Mouse (Mus musculus) small intestine, adult 2 months (tissue): ENCODE measurements around the gene Nod2. TPM values are rescaled to one million over a fixed set of nuclear protein-coding genes. Genes with fewer than 3 reads are reported as not detected.

Source experiments
- H3K27ac ChIP-seq: fragments of 200-500 bp; 2 replicates; pipeline ENCODE4 v1.5.1; 2012; ENCODE audit warnings: low read depth, low read length, control low read depth, inconsistent platforms; ENCODE audit not compliant: insufficient read depth
- H3K27me3 ChIP-seq: fragments of 200-500 bp; 2 replicates; pipeline ENCODE4 v1.6.1; 2012; ENCODE audit warnings: mild to moderate bottlenecking, moderate library complexity, low read length, inconsistent platforms; ENCODE audit not compliant: control insufficient read depth, insufficient read depth
- H3K36me3 ChIP-seq: fragments of 200-500 bp; 2 replicates; pipeline ENCODE4 v1.6.1; 2012; ENCODE audit warnings: mild to moderate bottlenecking, low read length, control low read depth, inconsistent platforms; ENCODE audit not compliant: control insufficient read depth, insufficient read depth
- H3K4me1 ChIP-seq: fragments of 200-500 bp; 2 replicates; pipeline ENCODE4 v1.6.1; 2012; ENCODE audit warnings: low read length, inconsistent platforms, mixed read lengths; ENCODE audit not compliant: control insufficient read depth, insufficient read depth, insufficient read length
- H3K4me3 ChIP-seq: fragments of 200-500 bp; 2 replicates; pipeline ENCODE4 v1.5.1; 2012; ENCODE audit warnings: low read depth, mild to moderate bottlenecking, control low read depth, inconsistent platforms, low read length, moderate library complexity
- CTCF ChIP-seq: fragments of 200-500 bp; IDR thresholded peaks from 2 replicates; pipeline ENCODE4 v1.5.1; 2012; ENCODE audit warnings: low read depth, mild to moderate bottlenecking, control low read depth, inconsistent platforms, low read length, moderate library complexity, mixed read lengths; ENCODE audit not compliant: insufficient replicate concordance, insufficient read length; ENCODE audit errors: extremely low read depth
- POLR2A ChIP-seq: fragments of 200-500 bp; IDR thresholded peaks from 2 replicates; pipeline ENCODE4 v1.6.1; 2012; ENCODE audit warnings: low read depth, mild to moderate bottlenecking, control low read depth, inconsistent platforms, low read length, moderate library complexity
- WGBS: fragments of 180-500 bp; shearing (Covaris S2); methylation state at CpG from one replicate; pipeline ENCODE4 v1.1.7; 2018; 5-methylcytosine and 5-hydroxymethylcytosine counted together
- polyA plus RNA-seq: library from polyadenylated mRNA; depleted of rRNA; stranded (reverse); fragments of >200 nt; gene quantifications from 2 replicates; pipeline ENCODE4 v1.2.3, GENCODE M21; 2012

The Nod2 gene
- polyA plus RNA-seq, 1 experiment = 2.2 TPM

DNA sequence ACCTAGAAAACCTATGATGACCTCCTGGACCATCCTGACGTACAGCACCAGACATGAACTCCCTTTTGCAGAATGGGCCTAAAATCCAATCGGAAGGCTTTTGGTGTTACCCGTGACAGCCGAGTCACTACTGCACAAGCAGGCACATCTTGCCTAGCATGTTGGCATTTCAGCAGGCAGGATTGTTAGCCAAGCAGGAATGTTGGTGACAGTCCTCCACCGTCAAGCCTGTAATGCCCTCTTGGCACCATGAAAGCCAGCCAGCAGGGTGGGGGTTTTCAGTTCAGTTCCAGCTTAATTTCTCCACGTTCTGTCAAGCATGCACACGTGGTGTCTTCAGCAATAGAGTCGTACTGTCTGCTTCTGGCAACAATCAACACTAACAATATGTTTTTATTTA, 30.0 kb downstream of the Nod2 start:
- TF ChIP-seq POLR2A (no peak), CTCF (no peak)
- 90% methylated on average over 8 of the region's 8 CpGs for WGBS
- peaks cover 3% of the 10 kb centered on the region; the same call in 1 of the 2 replicates for H3K4me1 ChIP-seq
- no peaks in the 10 kb centered on the region for H3K27me3 ChIP-seq
- H3K36me3 ChIP-seq = no peaks in the 10 kb centered on the region; the same call in 1 of the 2 replicates
- no peak overlapping the region for H3K4me3 ChIP-seq
- H3K27ac ChIP-seq = no peak overlapping the region

DNA sequence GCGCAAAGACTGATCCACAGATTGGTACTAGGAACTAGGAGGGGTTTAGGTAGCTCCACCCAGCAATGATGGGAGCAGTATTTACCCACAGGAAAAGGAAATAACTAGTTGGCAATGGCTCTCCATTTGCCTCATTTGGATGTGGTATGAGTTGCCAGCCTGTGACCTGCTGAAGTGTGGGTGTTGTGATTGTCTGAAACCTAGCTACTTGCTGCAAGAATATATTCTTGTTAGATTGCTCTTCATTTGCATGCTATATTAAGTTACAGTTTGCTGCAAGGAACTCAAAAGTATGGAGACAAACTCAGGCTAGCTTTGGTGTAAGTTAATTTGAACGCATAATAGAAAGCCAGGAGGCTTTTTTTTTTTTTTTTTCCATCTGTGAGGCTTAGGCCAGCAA, 33.5 kb downstream of the Nod2 start:
- H3K4me3 ChIP-seq = no peak overlapping the region
- 92% methylated on average over 2 of the region's 2 CpGs for WGBS

GRCm38 (mm10) chr8:88681046-88681445, 33.9 kb downstream of the Nod2 start:
- Histone ChIP-seq H3K4me3 (no peak overlapping the region), H3K27ac (no peak overlapping the region), H3K27me3 (no peaks in the 10 kb centered on the region), H3K4me1 (peaks cover 6% of the 10 kb centered on the region; the same call in 1 of the 2 replicates), H3K36me3 (no peaks in the 10 kb centered on the region; the same call in 1 of the 2 replicates)
- WGBS = 84% methylated on average over 8 of the region's 8 CpGs
- TF ChIP-seq POLR2A (no peak), CTCF (no peak)

More for the DNA sequence above, 33.5 kb downstream of the Nod2 start:
- Histone ChIP-seq H3K27ac (no peak overlapping the region), H3K36me3 (no peaks in the 10 kb centered on the region; the same call in 1 of the 2 replicates), H3K27me3 (no peaks in the 10 kb centered on the region), H3K4me1 (peaks cover 6% of the 10 kb centered on the region; the same call in 1 of the 2 replicates)
- no peak for TF ChIP-seq CTCF
- TF ChIP-seq POLR2A = no peak

GRCm38 (mm10) chr8:88683656-88684289, 36.7 kb downstream of the Nod2 start:
- 0 out of 2 replicates have a peak overlapping the region, but pooled peaks have one; percentile 12 for H3K27ac ChIP-seq
- H3K4me3 ChIP-seq = no peak overlapping the region
- TF ChIP-seq CTCF = no peak
- H3K36me3 ChIP-seq = no peaks in the 10 kb centered on the region; the same call in 1 of the 2 replicates
- H3K27me3 ChIP-seq = no peaks in the 10 kb centered on the region
- 86% methylated on average over 7 of the region's 7 CpGs for WGBS
- H3K4me1 ChIP-seq = peaks cover 6% of the 10 kb centered on the region; the same call in 1 of the 2 replicates

GRCm38 (mm10) chr8:88686226-88686905, 39.3 kb downstream of the Nod2 start:
- 71% methylated on average over 9 of the region's 9 CpGs for WGBS
- no peaks in the 10 kb centered on the region for H3K36me3 ChIP-seq
- H3K4me1 ChIP-seq = peaks cover 6% of the 10 kb centered on the region; the same call in 1 of the 2 replicates
- H3K27me3 ChIP-seq = no peaks in the 10 kb centered on the region
- H3K27ac ChIP-seq = peak overlapping the region; percentile 50
- no peak overlapping the region for H3K4me3 ChIP-seq
- TF ChIP-seq POLR2A = no peak
- TF ChIP-seq CTCF = no peak

GRCm38 (mm10) chr8:88686906-88687235, 39.8 kb downstream of the Nod2 start:
- Histone ChIP-seq H3K4me1 (peaks cover 6% of the 10 kb centered on the region; the same call in 1 of the 2 replicates), H3K27me3 (no peaks in the 10 kb centered on the region), H3K36me3 (no peaks in the 10 kb centered on the region), H3K4me3 (no peak overlapping the region), H3K27ac (no peak overlapping the region; the same call in 1 of the 2 replicates)
- 74% methylated on average over 8 of the region's 8 CpGs for WGBS
- TF ChIP-seq CTCF (no peak), POLR2A (no peak)

DNA sequence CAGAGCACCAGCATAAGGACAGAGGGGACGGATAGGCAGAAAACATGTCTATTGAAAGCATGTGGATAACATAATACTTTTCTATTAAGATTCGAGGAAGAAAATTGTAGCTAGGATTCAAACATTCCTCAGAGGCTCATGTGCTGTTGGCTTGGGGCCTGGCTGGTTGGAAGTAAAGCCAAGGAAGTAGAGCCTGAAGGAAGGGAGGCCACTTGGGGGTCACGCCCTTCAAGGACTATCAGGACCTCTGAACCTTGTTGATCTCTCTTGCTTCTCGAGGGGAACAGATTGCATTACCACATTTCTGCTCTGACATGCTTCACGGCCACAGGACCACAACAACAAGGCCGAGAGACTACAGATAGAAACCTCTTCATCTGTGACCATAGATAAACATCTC, 42.0 kb downstream of the Nod2 start:
- no peaks in the 10 kb centered on the region for H3K27me3 ChIP-seq
- H3K4me1 ChIP-seq = peaks cover 2% of the 10 kb centered on the region; the same call in 1 of the 2 replicates
- H3K4me3 ChIP-seq = no peak overlapping the region
- H3K27ac ChIP-seq = no peak overlapping the region
- no peaks in the 10 kb centered on the region for H3K36me3 ChIP-seq
- no peak for TF ChIP-seq CTCF
- no peak for TF ChIP-seq POLR2A
- WGBS = 70% methylated on average over 6 of the region's 6 CpGs
